Mouse (Mus musculus) limb, embryonic 11.5 days (tissue): Measurements from ENCODE around the gene Gm28308. TPM values are rescaled to one million over a fixed set of nuclear protein-coding genes. Genes with fewer than 3 reads are reported as not detected.
A peak's percentile ranks its signal among the peaks of the same experiment; 100 is the strongest.

ENCODE experiments used
- ATAC-seq: fragments of 200-750 bp; cut with Nextera tagmentation; 2 replicates; pipeline ENCODE4 v1.8.0; 2017; ENCODE audit warnings: low read depth; ENCODE audit not compliant: insufficient number of reproducible peaks, low FRiP score, low TSS enrichment
- DNase-seq: peaks from one replicate; pipeline ENCODE4 v3.0.0-alpha.2; 2015; ENCODE audit warnings: low spot score
- H3K27ac ChIP-seq: fragments of 300-500 bp; sonication (generic); replicated peaks from 2 replicates; pipeline ENCODE4 v1.5.1; 2014; ENCODE audit warnings: low read depth, mild to moderate bottlenecking, low read length
- H3K27me3 ChIP-seq: fragments of 300-500 bp; sonication (generic); 2 replicates; pipeline ENCODE4 v1.6.1; 2014; ENCODE audit warnings: mild to moderate bottlenecking, low read length, mixed read lengths; ENCODE audit not compliant: control insufficient read depth, insufficient read depth
- H3K36me3 ChIP-seq: fragments of 300-500 bp; sonication (generic); 2 replicates; pipeline ENCODE4 v1.6.1; 2014; ENCODE audit warnings: mild to moderate bottlenecking, low read length, moderate library complexity, mixed read lengths; ENCODE audit not compliant: control insufficient read depth, insufficient read depth
- H3K4me1 ChIP-seq: fragments of 300-500 bp; sonication (generic); 2 replicates; pipeline ENCODE4 v1.6.1; 2014; ENCODE audit warnings: low read length, mixed read lengths; ENCODE audit not compliant: control insufficient read depth, insufficient read depth
- H3K4me2 ChIP-seq: fragments of 300-500 bp; sonication (generic); 2 replicates; pipeline ENCODE4 v1.6.1; 2014; ENCODE audit warnings: low read depth, mild to moderate bottlenecking, moderate library complexity; ENCODE audit not compliant: severe bottlenecking
- H3K4me3 ChIP-seq: fragments of 300-500 bp; sonication (generic); 2 replicates; pipeline ENCODE4 v1.5.1; 2014; ENCODE audit warnings: low read depth, low read length
- H3K9ac ChIP-seq: fragments of 300-500 bp; sonication (generic); 2 replicates; pipeline ENCODE4 v1.6.1; 2014; ENCODE audit warnings: mild to moderate bottlenecking, low read length
- H3K9me3 ChIP-seq: fragments of 300-500 bp; sonication (generic); 2 replicates; pipeline ENCODE4 v1.6.1; 2016; ENCODE audit warnings: low read length; ENCODE audit not compliant: control insufficient read depth
- WGBS: fragments of 180-500 bp; shearing (Covaris S2); extraction: QIAGEN DNeasy Blood & Tissue Kit; methylation state at CpG from one replicate; pipeline ENCODE4 v1.1.7; 2014; 5-methylcytosine and 5-hydroxymethylcytosine counted together
- polyA plus RNA-seq: library from polyadenylated mRNA; unstranded; fragments of >200 nt; fragmentation: Nextera tagmentation; extraction: Ambion mirVana; gene quantifications from 2 replicates; pipeline ENCODE4 v1.2.1, GENCODE M21; 2014

Gm28308 gene
- polyA plus RNA-seq, 1 experiment from 2014 or later = 1.3 TPM

DNA sequence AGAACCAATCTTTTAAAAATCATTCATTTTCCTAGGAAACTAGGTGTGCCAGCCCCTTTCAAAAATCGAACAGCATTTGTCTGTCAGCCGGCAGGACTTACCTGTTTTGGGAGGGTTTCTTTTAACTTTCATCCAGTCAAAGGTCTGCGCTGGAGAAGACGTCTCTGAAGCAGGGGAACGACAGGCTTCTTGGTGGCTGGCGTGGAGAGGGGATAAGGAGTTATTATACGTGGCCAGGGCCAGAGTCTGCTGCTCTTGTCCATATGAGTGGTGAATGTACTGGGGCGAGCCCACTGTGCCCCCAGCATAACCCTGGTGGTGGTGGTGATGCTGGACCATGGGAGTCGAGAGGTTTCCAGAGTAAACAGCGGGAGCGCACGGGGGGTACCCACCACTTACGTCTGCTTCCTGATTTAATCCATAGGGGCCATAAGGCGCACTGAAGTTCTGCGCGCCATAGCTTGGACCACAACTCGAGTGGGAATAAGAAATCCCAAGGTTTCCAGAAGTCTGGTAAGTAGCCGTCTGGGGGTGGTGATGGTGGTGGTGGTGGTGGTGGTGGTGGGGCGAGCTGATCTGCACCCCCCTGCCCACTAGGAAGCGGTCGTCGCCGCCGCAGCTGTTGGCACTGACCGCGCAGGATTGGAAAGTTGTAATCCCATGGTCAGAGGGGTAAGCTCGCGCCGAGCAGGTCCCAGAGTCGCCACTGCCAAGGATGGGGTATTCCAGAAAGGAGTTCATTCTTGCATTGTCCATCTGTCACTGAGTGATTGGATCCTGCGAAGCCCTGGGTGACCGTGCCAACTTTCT, 55.5 kb downstream of the Gm28308 start:
- peak overlapping the region; percentile 73 for H3K4me3 ChIP-seq
- H3K9me3 ChIP-seq = no peaks in the 10 kb centered on the region
- peak overlapping the region; percentile 97 for H3K4me2 ChIP-seq
- no peak for DNase-seq
- H3K4me1 ChIP-seq = peaks cover 28% of the 10 kb centered on the region
- H3K36me3 ChIP-seq = no peaks in the 10 kb centered on the region
- H3K27ac ChIP-seq = no peak overlapping the region
- no peak overlapping the region for H3K9ac ChIP-seq
- H3K27me3 ChIP-seq = peaks cover 45% of the 10 kb centered on the region
- ATAC-seq = peak; percentile 37
- under 1% methylated on average over 32 of the region's 32 CpGs for WGBS

DNA sequence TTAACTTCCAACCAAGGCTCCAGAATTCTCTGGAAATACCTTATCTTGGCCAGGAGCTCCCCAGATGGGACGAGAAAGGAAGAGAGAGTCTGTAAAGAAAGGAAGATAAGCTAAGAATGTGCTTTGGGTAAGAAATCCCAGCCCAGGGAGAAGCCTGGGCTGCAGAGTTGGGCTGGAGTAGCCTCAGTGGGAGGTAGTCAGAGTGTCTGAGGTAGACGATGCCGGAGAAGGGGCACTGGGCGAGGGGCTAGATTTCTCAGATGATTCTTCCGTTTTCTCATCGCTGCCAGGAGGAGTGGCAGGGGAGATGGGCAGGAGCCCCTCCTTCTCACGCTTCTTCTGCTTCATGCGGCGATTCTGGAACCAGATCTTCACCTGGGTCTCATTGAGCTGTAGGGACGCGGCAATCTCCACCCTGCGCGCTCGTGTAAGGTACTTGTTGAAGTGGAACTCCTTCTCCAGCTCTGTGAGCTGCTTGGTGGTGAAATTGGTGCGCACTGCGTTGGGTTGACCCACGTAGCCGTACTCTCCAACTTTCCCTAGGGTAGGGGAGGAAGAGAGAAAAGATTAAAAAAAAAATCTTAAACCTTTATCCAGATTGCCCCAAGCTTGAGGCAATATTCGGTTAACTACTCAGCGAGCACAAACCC, 56.5 kb downstream of the Gm28308 start:
- Histone ChIP-seq H3K4me3 (no peak overlapping the region), H3K4me2 (peak overlapping the region; percentile 8; the same call in 1 of the 2 replicates), H3K9me3 (no peaks in the 10 kb centered on the region), H3K27me3 (peaks cover 52% of the 10 kb centered on the region), H3K9ac (no peak overlapping the region), H3K36me3 (no peaks in the 10 kb centered on the region), H3K27ac (no peak overlapping the region), H3K4me1 (peaks cover 28% of the 10 kb centered on the region)
- peak; percentile 44 for DNase-seq
- no peak for ATAC-seq
- WGBS = 2% methylated on average over 20 of the region's 20 CpGs

DNA sequence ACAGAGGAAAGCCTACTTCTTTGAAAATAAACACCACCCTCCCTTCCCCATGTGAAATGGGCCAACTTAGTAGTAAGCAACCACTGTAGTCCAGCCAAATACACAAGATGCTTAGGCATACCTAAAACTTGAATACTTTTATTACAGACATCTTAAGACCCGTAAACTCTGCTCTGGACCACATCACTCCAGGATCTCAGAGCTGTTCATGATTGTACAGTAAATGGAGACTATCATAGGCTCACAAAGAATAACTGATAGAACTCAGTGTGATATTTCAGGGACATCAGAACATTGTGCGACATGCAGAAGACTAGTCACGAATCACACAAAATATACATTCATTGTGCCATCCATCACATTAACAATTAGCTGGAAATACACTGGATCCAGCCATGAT, 57.7 kb downstream of the Gm28308 start:
- H3K4me2 ChIP-seq = no peak overlapping the region
- no peak overlapping the region for H3K4me3 ChIP-seq
- no peak overlapping the region for H3K9ac ChIP-seq
- ATAC-seq (no peak), DNase-seq (peak; percentile 20)
- H3K36me3 ChIP-seq = no peaks in the 10 kb centered on the region
- peaks cover 52% of the 10 kb centered on the region for H3K27me3 ChIP-seq
- peaks cover 21% of the 10 kb centered on the region for H3K4me1 ChIP-seq
- no peak overlapping the region for H3K27ac ChIP-seq
- 58% methylated on average over 3 of the region's 3 CpGs for whole genome bisulfite sequencing
- no peaks in the 10 kb centered on the region for H3K9me3 ChIP-seq

DNA sequence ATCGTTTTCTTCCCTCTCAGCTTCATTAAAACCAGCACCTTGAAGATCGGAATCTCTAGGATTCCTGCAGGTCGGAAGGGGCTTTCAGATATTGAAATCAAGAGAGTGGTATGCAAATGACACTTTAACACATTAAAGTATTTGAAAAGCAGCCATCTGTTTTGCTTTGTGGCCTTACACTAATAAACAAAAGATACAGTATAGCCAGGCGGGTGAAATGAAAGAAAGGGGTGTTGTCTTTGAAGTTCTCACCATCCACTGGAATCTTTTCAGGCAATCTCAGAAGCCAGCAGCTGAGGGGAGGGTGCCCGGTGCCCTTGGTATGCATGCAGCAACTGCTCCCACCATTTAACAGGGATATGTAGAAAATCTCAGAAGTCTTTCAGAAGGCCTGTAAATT, 59.1 kb downstream of the Gm28308 start:
- Histone ChIP-seq H3K9ac (no peak overlapping the region), H3K9me3 (no peaks in the 10 kb centered on the region), H3K27me3 (peaks cover 55% of the 10 kb centered on the region), H3K4me2 (no peak overlapping the region), H3K36me3 (no peaks in the 10 kb centered on the region), H3K4me3 (no peak overlapping the region), H3K4me1 (peaks cover 7% of the 10 kb centered on the region), H3K27ac (no peak overlapping the region)
- no peak for ATAC-seq
- peak; percentile 21 for DNase-seq
- 13% methylated on average over 5 of the region's 5 CpGs for WGBS

DNA sequence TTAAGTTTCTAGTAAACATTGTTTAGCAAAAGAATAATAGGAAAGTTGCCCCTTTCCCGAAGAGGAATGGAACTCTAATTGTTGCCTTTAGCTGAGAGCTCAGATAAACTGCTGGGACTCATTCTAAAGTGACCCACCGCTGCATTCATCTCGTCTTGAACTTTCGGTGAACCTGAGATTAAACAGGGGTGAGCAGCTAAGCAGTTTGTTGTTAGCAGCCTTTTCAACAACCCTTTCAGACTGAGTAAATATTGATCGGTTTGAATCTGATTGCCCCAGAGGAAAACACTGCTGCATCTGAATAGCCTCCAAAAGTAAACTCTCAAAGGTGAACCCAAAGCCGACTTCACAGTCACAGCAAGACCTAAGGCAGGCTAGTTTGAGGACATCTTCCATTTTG, 59.9 kb downstream of the Gm28308 start:
- no peak overlapping the region for H3K4me2 ChIP-seq
- H3K9me3 ChIP-seq = no peaks in the 10 kb centered on the region
- H3K27ac ChIP-seq = no peak overlapping the region
- H3K4me1 ChIP-seq = 0 out of 2 replicates have a peak, but pooled peaks cover 2% of the 10 kb centered on the region
- no peaks in the 10 kb centered on the region for H3K36me3 ChIP-seq
- 2% methylated on average over 6 of the region's 6 CpGs for WGBS
- no peak for ATAC-seq
- H3K4me3 ChIP-seq = no peak overlapping the region
- peaks cover 55% of the 10 kb centered on the region for H3K27me3 ChIP-seq
- DNase-seq = no peak
- no peak overlapping the region for H3K9ac ChIP-seq

DNA sequence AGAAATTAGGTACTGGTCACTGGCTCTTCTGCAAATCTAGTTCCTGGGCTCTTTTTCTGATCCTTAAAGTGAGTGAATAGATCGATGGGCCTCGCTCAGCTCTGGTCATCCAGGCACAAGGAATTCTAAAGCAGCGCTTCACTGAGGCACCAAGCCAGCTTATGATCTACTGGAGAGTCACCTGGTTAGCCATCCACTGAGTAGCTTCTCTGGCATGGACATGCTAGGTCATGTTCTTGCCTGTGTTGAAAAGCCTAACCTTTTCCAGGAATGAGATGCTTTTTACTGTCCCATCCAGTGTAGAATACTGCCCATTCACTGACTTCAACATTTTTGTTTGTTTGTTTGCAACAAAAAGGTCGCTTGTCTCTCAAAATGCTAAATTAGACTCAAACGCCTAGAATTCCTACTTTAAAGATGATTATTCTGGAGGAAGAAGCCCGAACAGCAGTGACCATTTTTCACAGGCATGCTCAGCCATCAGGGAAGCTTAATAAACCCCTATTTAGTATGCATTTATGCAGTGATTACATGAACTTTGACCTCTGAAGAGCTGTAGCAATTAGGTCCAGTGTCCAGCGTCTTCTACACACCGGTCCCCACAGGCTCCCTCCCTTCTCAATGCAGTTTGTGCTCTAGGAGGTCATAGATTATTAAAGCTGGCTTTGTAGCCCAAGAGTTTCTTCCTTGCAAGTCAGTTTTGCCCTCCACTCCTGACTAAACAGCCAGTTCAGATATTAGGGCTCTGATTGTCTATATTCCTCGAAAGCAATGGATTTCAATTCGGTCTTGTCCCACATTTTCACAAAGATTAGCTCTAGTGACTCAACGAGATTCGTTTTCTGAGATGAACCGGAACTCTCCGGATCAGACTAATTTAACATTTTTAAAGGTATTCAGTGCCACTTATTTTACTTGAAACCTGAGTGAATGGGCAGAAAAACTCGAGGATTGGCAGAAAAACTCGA, 60.6 kb downstream of the Gm28308 start:
- Histone ChIP-seq H3K4me2 (no peak overlapping the region), H3K27ac (no peak overlapping the region), H3K9ac (no peak overlapping the region), H3K4me3 (no peak overlapping the region), H3K4me1 (0 out of 2 replicates have a peak, but pooled peaks cover 1% of the 10 kb centered on the region), H3K27me3 (peaks cover 48% of the 10 kb centered on the region), H3K9me3 (no peaks in the 10 kb centered on the region), H3K36me3 (no peaks in the 10 kb centered on the region)
- WGBS = 10% methylated on average over 16 of the region's 16 CpGs
- DNase-seq = peak; percentile 29
- ATAC-seq = no peak

DNA sequence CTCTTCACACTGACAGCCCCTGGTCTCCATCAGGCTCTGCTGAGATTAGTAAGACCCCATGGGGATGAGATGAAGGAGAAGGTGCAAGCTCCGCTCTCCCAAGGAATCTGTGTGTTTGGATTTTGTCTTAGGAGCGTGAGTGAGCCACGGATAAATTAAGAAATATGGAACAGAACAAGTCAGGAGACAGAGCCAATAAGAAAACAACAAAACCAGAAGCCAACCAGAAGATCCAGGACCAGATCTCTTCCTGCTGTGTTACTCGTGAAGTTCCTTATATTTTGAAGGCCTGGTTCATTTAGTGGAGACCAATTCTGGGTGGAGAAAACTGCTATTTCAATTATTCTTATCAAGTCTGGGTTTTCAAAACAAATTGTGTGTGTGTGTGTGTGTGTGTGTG, 61.6 kb downstream of the Gm28308 start:
- Histone ChIP-seq H3K4me3 (no peak overlapping the region), H3K4me1 (no peaks in the 10 kb centered on the region), H3K4me2 (no peak overlapping the region), H3K9ac (no peak overlapping the region), H3K27me3 (peaks cover 39% of the 10 kb centered on the region), H3K27ac (no peak overlapping the region), H3K36me3 (no peaks in the 10 kb centered on the region), H3K9me3 (no peaks in the 10 kb centered on the region)
- ATAC-seq (no peak), DNase-seq (peak; percentile 28)
- 15% methylated on average over 4 of the region's 4 CpGs for WGBS

DNA sequence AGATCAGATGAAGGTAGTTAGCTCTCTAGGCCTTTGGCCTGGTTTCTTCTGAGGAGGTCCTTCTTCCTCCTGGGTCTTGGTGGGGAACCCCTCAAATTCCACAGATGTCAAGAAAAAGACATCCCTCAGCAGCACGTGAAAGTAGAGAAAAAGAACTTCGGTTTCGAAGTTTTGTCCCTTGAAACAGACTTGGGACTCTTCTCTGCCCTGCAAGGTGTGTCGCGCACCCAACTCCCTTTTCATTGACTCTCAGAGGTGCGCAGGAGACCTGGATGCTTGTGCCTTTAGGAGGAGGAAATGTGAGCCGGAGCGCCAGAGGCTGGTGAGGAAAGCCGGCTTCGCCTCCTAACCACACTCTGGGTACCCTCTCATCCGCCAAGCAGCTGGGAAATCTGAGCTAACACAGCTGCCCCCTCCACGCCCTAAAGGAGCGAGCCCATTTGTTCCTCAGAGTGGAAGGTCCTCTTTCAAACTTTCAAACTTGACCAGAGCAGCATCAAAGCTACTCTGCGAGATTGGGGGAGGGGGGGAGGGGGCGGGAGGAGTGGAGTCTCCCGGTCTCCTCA, 62.7 kb downstream of the Gm28308 start:
- H3K27me3 ChIP-seq = peaks cover 28% of the 10 kb centered on the region
- H3K4me3 ChIP-seq = no peak overlapping the region
- H3K27ac ChIP-seq = no peak overlapping the region
- no peak; the same call in 1 of the 2 replicates for ATAC-seq
- H3K36me3 ChIP-seq = no peaks in the 10 kb centered on the region
- H3K4me2 ChIP-seq = peak overlapping the region; percentile 21; the same call in 1 of the 2 replicates
- no peaks in the 10 kb centered on the region for H3K4me1 ChIP-seq
- no peak overlapping the region for H3K9ac ChIP-seq
- peak; percentile 69 for DNase-seq
- WGBS = 3% methylated on average over 16 of the region's 16 CpGs
- H3K9me3 ChIP-seq = no peaks in the 10 kb centered on the region
